35 mouse cellular contexts compared by ENCODE assay signal in the genomic region with DNA sequence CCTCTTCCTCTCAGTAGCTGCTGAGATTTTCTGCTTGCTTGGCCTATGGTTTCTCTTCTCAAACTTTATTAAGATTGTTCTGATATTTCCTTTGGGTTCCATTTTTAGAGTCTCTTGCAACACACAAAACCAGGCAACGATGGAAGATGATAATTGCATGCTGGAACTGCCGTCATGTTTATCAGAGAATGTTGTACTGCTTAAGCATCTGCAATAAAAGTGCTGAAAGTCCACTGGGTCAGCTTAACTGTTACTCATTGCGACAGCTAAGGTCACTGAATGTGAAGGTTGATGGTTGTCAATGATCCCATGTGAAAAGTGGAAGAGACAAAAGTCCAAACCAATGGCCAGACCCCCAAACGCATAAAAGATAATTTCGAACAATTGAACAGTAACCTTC.
"Had no signal": no experiment of that assay in that cellular context is flagged by ENCODE, and none has a peak within 500 bp of the region (broad histone marks: within the 10 kb centered on the region; RNA-seq: fewer than 3 reads in every experiment).

No protein-coding gene starts in this region.

- H3K27me3 ChIP-seq: heart, embryonic 12.5 days; heart, embryonic 13.5 days; heart, embryonic 15.5 days; hindbrain, embryonic 12.5 days; hindbrain, embryonic 13.5 days; hindbrain, embryonic 15.5 days; intestine, embryonic 15.5 days; kidney, embryonic 15.5 days had no signal

- ATAC-seq: hindbrain, embryonic 16.5 days; hindbrain, postnatal 0 days; inflammation-experienced regulatory T-cells, adult 6 months; intestine, embryonic 15.5 days; intestine, embryonic 16.5 days; intestine, postnatal 0 days had no signal

- H3K4me1 ChIP-seq: heart, embryonic 10.5 days; heart, embryonic 12.5 days; heart, embryonic 15.5 days; hindbrain, embryonic 10.5 days; hindbrain, embryonic 12.5 days; hindbrain, embryonic 13.5 days; hindbrain, embryonic 15.5 days; intestine, embryonic 15.5 days; kidney, embryonic 15.5 days had no signal

- H3K4me2 ChIP-seq: heart, embryonic 11.5 days; heart, embryonic 12.5 days; heart, embryonic 13.5 days; heart, embryonic 15.5 days; hindbrain, embryonic 12.5 days; hindbrain, embryonic 13.5 days; hindbrain, embryonic 14.5 days; hindbrain, embryonic 15.5 days; intestine, embryonic 15.5 days; kidney, embryonic 15.5 days had no signal

- H3K4me3 ChIP-seq: heart, embryonic 10.5 days; heart, embryonic 12.5 days; heart, embryonic 13.5 days; heart, embryonic 15.5 days; hindbrain, embryonic 10.5 days; hindbrain, embryonic 12.5 days; hindbrain, embryonic 13.5 days; hindbrain, embryonic 15.5 days; intestine, embryonic 15.5 days; kidney, embryonic 15.5 days; layer of hippocampus, adult 2 months; left cerebral cortex, adult 2 months had no signal

- DNase-seq: heart, postnatal 14 days; heart, postnatal 36 days; heart, postnatal 4 days; kidney, adult 11 months; kidney, adult 18-20 months; kidney, adult 2 months; kidney, adult 8-10 months; kidney, adult 9 months; kidney, postnatal 10 days; kidney, postnatal 14 days; kidney, postnatal 25 days; kidney, postnatal 36 days; kidney, postnatal 4 days; layer of hippocampus, adult 9-11 months; layer of hippocampus, postnatal 36 days had no signal

- H3K9ac ChIP-seq: heart, embryonic 12.5 days; heart, embryonic 13.5 days; heart, embryonic 15.5 days; hindbrain, embryonic 12.5 days; hindbrain, embryonic 13.5 days; hindbrain, embryonic 14.5 days; hindbrain, embryonic 15.5 days; intestine, embryonic 15.5 days; kidney, embryonic 15.5 days had no signal

- H3K27ac ChIP-seq: heart, embryonic 10.5 days; heart, embryonic 13.5 days; heart, embryonic 15.5 days; hindbrain, embryonic 10.5 days; hindbrain, embryonic 12.5 days; hindbrain, embryonic 13.5 days; hindbrain, embryonic 14.5 days; hindbrain, embryonic 15.5 days; hindbrain, postnatal 0 days; intestine, embryonic 15.5 days; kidney, embryonic 15.5 days; kidney, postnatal 0 days; layer of hippocampus, adult 2 months; left cerebral cortex, adult 2 months had no signal

- H3K9me3 ChIP-seq: intestine, embryonic 15.5 days; kidney, embryonic 15.5 days had no signal

- H3K36me3 ChIP-seq: heart, embryonic 10.5 days; heart, embryonic 12.5 days; heart, embryonic 13.5 days; heart, embryonic 15.5 days; hindbrain, embryonic 10.5 days; hindbrain, embryonic 12.5 days; hindbrain, embryonic 13.5 days; hindbrain, embryonic 15.5 days; intestine, embryonic 15.5 days; kidney, embryonic 15.5 days had no signal
